Mouse (Mus musculus) Patski (cell line): ENCODE measurements around the gene Fastkd3. TPM values are rescaled to one million over a fixed set of nuclear protein-coding genes. Genes with fewer than 3 reads are reported as not detected.

Experiments used
- ATAC-seq: fragments of 100-300 bp; one replicate; pipeline ENCODE4 v1.8.0; 2021
- CTCF ChIA-PET: fragments of 350-600 bp; sonication (Branson Sonifier 250); formaldehyde crosslinking; loops from one replicate; lab custom pipeline; 2022; ENCODE audit warnings: inconsistent platforms; lab: Charles Lee
- POLR2A ChIA-PET: fragments of 350-600 bp; sonication (Branson Sonifier 250); formaldehyde crosslinking; loops from one replicate; lab custom pipeline; 2022; ENCODE audit warnings: antibody characterized with exemption, inconsistent platforms; lab: Charles Lee
- DNase-seq: peaks from one replicate; pipeline ENCODE4 v3.0.0-alpha.2; 2011; ENCODE audit warnings: low read depth, low spot score
- H3K27me3 ChIP-seq: fragments of 371-371 bp; one replicate; pipeline ENCODE4 v1.5.1; 2021
- CTCF ChIP-seq: fragments of 100-300 bp; IDR thresholded peaks from one replicate; pipeline ENCODE4 v1.5.1; 2021
- in situ Hi-C: fragments of 300-500 bp; cut with MboI; formaldehyde crosslinking; loops from 3 replicates; pipeline ENCODE4 v1.11.1; 2018; ENCODE audit warnings: low pct_unique_long_range_greater_than_20kb, mixed read lengths
- polyA plus RNA-seq: library from polyadenylated mRNA; unstranded; gene quantifications from one replicate; pipeline ENCODE4 v1.2.3, GENCODE M21; 2021

Gene Fastkd3
- polyA plus RNA-seq, 1 experiment from 2014 or later: 16.7 TPM

GRCm38 (mm10) chr13:68605689-68606126 lies 23.7 kb downstream of the Fastkd3 start:
- H3K27me3 ChIP-seq: no peaks in the 10 kb centered on the region
- no peak for TF ChIP-seq CTCF
- in situ Hi-C loops: loop anchor here (10.0 to 25.0 kb wide), 3 partner anchors 399 to 1049 kb away; no protein-coding TSS in a partner anchor
- ATAC-seq (no peak), DNase-seq (no peak)
- ChIA-PET CTCF (no interaction called here), POLR2A (no interaction called here)

GRCm38 (mm10) chr13:68607652-68608405 lies 25.8 kb downstream of the Fastkd3 start:
- H3K27me3 ChIP-seq: peaks cover 6% of the 10 kb centered on the region
- in situ Hi-C loops: loop anchor here (10.0 to 25.0 kb wide), 3 partner anchors 397 to 1047 kb away; no protein-coding TSS in a partner anchor
- no peak for TF ChIP-seq CTCF
- no peak for ATAC-seq
- CTCF ChIA-PET: interaction anchor here (1.4 kb wide), 1 partner anchor 9 kb away, joined by 3 read pairs; no protein-coding TSS in a partner anchor
- DNase-seq: no peak
- POLR2A ChIA-PET: no interaction called here

- DNase-seq (no peak), ATAC-seq (no peak)
- POLR2A ChIA-PET: no interaction called here
- peaks cover 22% of the 10 kb centered on the region for H3K27me3 ChIP-seq
- no peak for TF ChIP-seq CTCF
- CTCF ChIA-PET: no interaction called here
- in situ Hi-C loops: loop anchor here (25.0 kb wide), 1 partner anchor 465 kb away; no protein-coding TSS in a partner anchor
These were observed 40.8 kb downstream of the Fastkd3 start for GRCm38 (mm10) chr13:68622792-68623191.

- ChIA-PET CTCF (no interaction called here), POLR2A (no interaction called here)
- in situ Hi-C loops: no loop called here
- H3K27me3 ChIP-seq: peaks cover 9% of the 10 kb centered on the region
- DNase-seq (no peak), ATAC-seq (no peak)
- TF ChIP-seq CTCF: no peak
These were observed 45.0 kb downstream of the Fastkd3 start for GRCm38 (mm10) chr13:68627041-68627440.

Other genes starting within 250 kb of the Fastkd3 start
- 17.2 TPM for gene Mtrr, start 85 bp upstream of the Fastkd3 start, polyA plus RNA-seq
- not detected for gene 1700001L19Rik, start 15.2 kb downstream of the Fastkd3 start, polyA plus RNA-seq